Mouse (Mus musculus): Measurements from ENCODE around the gene Marveld3.
A peak's percentile ranks its signal among the peaks of the same experiment; 100 is the strongest.

- TF ChIP-seq CTCF (IDR thresholded peaks at IDR 0.05; ENCODE audit: low read depth) (peak; percentile 46), EP300 (IDR thresholded peaks at IDR 0.05; ENCODE audit: low read depth) (no peak)
These were observed 14.3 kb downstream of the Marveld3 start for GRCm38 (mm10) chr8:109947447-109948284.
